Mouse (Mus musculus): ENCODE measurements around the gene Atp6v0c.

GRCm38 (mm10) chr17:24190934-24191333 is 21.4 kb upstream of the Atp6v0c start:
- TF ChIP-seq CTCF (IDR thresholded peaks at IDR 0.05; ENCODE audit: borderline replicate concordance, extremely low read depth, insufficient read depth, insufficient read length) (no peak), POLR2A (IDR thresholded peaks at IDR 0.05; ENCODE audit: borderline replicate concordance, extremely low read depth, insufficient read depth, insufficient read length, poor library complexity, severe bottlenecking) (no peak)

All from brain, embryonic 14.5 days (tissue).